Mouse (Mus musculus): ENCODE results near the gene Plcb4.
"Not testable (repeated sequence)": the region's sequence is repeated elsewhere in the genome, so short reads cannot be mapped to it uniquely, and the experiment has no call there.

The Plcb4 gene

GRCm38 (mm10) chr2:135888767-135889166 is 230.0 kb downstream of the Plcb4 start:
- DNase-seq (ENCODE audit: low spot score in 2 of 2): no peak

- no peak for DNase-seq (ENCODE audit: low spot score in 2 of 2)
Observed at GRCm38 (mm10) chr2:135890083-135890482, 231.3 kb downstream of the Plcb4 start.

GRCm38 (mm10) chr2:135891097-135891496 is 232.3 kb downstream of the Plcb4 start:
- no peak for DNase-seq (ENCODE audit: low spot score in 2 of 2)

GRCm38 (mm10) chr2:135891686-135892085 is 232.9 kb downstream of the Plcb4 start:
- no peak for DNase-seq (ENCODE audit: low spot score in 2 of 2)

GRCm38 (mm10) chr2:135894582-135894981 is 235.8 kb downstream of the Plcb4 start:
- DNase-seq (ENCODE audit: low spot score in 2 of 2): no peak

GRCm38 (mm10) chr2:135898025-135898424 is 239.2 kb downstream of the Plcb4 start:
- DNase-seq (ENCODE audit: low spot score in 2 of 2): no peak

GRCm38 (mm10) chr2:135899931-135900330 is 241.1 kb downstream of the Plcb4 start:
- DNase-seq (ENCODE audit: low spot score in 2 of 2): not testable (repeated sequence)

GRCm38 (mm10) chr2:135901015-135901414 is 242.2 kb downstream of the Plcb4 start:
- DNase-seq (ENCODE audit: low spot score in 2 of 2): no peak

- DNase-seq (ENCODE audit: low spot score in 2 of 2): no peak
Observed at GRCm38 (mm10) chr2:135904262-135904661, 245.5 kb downstream of the Plcb4 start.

- no peak for DNase-seq (ENCODE audit: low spot score in 2 of 2)
Observed at GRCm38 (mm10) chr2:135904791-135905190, 246.0 kb downstream of the Plcb4 start.

GRCm38 (mm10) chr2:135914343-135915261 is 255.8 kb downstream of the Plcb4 start:
- DNase-seq (ENCODE audit: low spot score in 2 of 2): no peak

- DNase-seq (ENCODE audit: low spot score in 2 of 2): no peak
Observed at GRCm38 (mm10) chr2:135915928-135916327, 257.1 kb downstream of the Plcb4 start.

GRCm38 (mm10) chr2:135917000-135917399 is 258.2 kb downstream of the Plcb4 start:
- no peak for DNase-seq (ENCODE audit: low spot score in 2 of 2)

GRCm38 (mm10) chr2:135918116-135918515 is 259.3 kb downstream of the Plcb4 start:
- no peak for DNase-seq (ENCODE audit: low spot score in 2 of 2)

- no peak for DNase-seq (ENCODE audit: low spot score in 2 of 2)
Observed at GRCm38 (mm10) chr2:135919641-135920040, 260.8 kb downstream of the Plcb4 start.

GRCm38 (mm10) chr2:135926660-135927343 is 268.0 kb downstream of the Plcb4 start:
- DNase-seq (ENCODE audit: low spot score in 2 of 2): peak in 1 of 2 experiments; percentile 17

GRCm38 (mm10) chr2:135929021-135929720 is 270.4 kb downstream of the Plcb4 start:
- DNase-seq (ENCODE audit: low spot score in 2 of 2): no peak

- no peak for DNase-seq (ENCODE audit: low spot score in 2 of 2)
Observed at GRCm38 (mm10) chr2:135930696-135931095, 271.9 kb downstream of the Plcb4 start.

GRCm38 (mm10) chr2:135932569-135932968 is 273.8 kb downstream of the Plcb4 start:
- no peak for DNase-seq (ENCODE audit: low spot score in 2 of 2)

GRCm38 (mm10) chr2:135936376-135936775 is 277.6 kb downstream of the Plcb4 start:
- DNase-seq (ENCODE audit: low spot score in 2 of 2): no peak

- no peak for DNase-seq (ENCODE audit: low spot score in 2 of 2)
Observed at GRCm38 (mm10) chr2:135937646-135938045, 278.8 kb downstream of the Plcb4 start.

GRCm38 (mm10) chr2:135939933-135940332 is 281.1 kb downstream of the Plcb4 start:
- no peak for DNase-seq (ENCODE audit: low spot score in 2 of 2)

Data from frontal cortex, postnatal 10 days (tissue).